27 mouse cellular contexts compared by ENCODE assay signal in the genomic region with DNA sequence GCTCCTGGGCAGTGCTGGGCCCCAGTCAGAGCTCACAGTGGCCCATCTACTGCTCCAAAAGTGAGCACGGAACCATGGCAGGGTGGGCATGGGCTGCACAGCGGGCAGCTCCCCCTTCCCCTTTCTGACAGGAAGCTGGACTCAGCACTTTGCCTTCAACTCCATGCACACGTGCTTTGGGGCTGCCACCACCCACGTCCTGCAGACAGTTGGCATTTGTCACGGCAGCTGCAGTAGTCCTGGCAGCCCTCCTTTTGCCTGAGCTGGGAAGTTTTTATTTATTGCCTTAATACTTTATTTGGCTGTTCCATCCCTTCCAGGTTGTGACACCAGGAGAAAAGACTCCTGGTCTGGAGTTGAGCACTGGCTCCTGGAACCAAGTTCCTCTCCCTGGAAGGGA. TPM values are rescaled to one million over a fixed set of nuclear protein-coding genes. Genes with fewer than 3 reads are reported as not detected.
DNase-seq lines count a peak whose midpoint lies in the region; ATAC-seq and TF ChIP-seq lines count a peak whose summit lies in the region.
"Had no signal": no experiment of that assay in that cellular context is flagged by ENCODE, and none has a peak within 500 bp of the region (broad histone marks: within the 10 kb centered on the region; RNA-seq: fewer than 3 reads in every experiment).

No protein-coding gene starts in this region.

- TF ChIP-seq CTCF in kidney, adult 2 months (conservative IDR thresholded peaks at IDR 0.05; ENCODE audit: insufficient read depth, insufficient read length, low read depth, low read length): no peak

- H3K9ac ChIP-seq in forebrain, embryonic 11.5 days (ENCODE audit: low read length): no peak overlapping the region
- no peak overlapping the region for H3K9ac ChIP-seq in heart, embryonic 11.5 days (ENCODE audit: low read depth, low read length)
- H3K9ac ChIP-seq: forebrain, postnatal 0 days; limb, embryonic 12.5 days; lung, embryonic 15.5 days; midbrain, embryonic 12.5 days; neural tube, embryonic 13.5 days; stomach, embryonic 15.5 days had no signal

- H3K27me3 ChIP-seq in forebrain, embryonic 10.5 days (ENCODE audit: poor library complexity, severe bottlenecking): no peaks in the 10 kb centered on the region
- H3K27me3 ChIP-seq in forebrain, embryonic 11.5 days (ENCODE audit: control insufficient read depth, insufficient read depth, low read length): no peaks in the 10 kb centered on the region
- H3K27me3 ChIP-seq in heart, embryonic 11.5 days (ENCODE audit: control insufficient read depth, insufficient read depth, low read length): no peaks in the 10 kb centered on the region
- no peaks in the 10 kb centered on the region for H3K27me3 ChIP-seq in megakaryocyte, embryonic 14.5 days (replicated peaks)
- no peaks in the 10 kb centered on the region for H3K27me3 ChIP-seq in kidney, adult 2 months (replicated peaks; ENCODE audit: control insufficient read depth, insufficient read depth, low read length)
- H3K27me3 ChIP-seq: CH12.LX; limb, embryonic 12.5 days; lung, embryonic 15.5 days; midbrain, embryonic 12.5 days; neural tube, embryonic 13.5 days; stomach, embryonic 15.5 days had no signal

- H3K4me1 ChIP-seq in forebrain, embryonic 10.5 days: no peaks in the 10 kb centered on the region
- H3K4me1 ChIP-seq in forebrain, embryonic 11.5 days (replicated peaks; ENCODE audit: control insufficient read depth, insufficient read depth, low read length): no peaks in the 10 kb centered on the region
- H3K4me1 ChIP-seq in heart, embryonic 11.5 days (ENCODE audit: control insufficient read depth, insufficient read depth, low read length): no peaks in the 10 kb centered on the region
- H3K4me1 ChIP-seq in megakaryocyte, embryonic 14.5 days: peaks cover 58% of the 10 kb centered on the region
- no peaks in the 10 kb centered on the region for H3K4me1 ChIP-seq in kidney, adult 2 months (ENCODE audit: control insufficient read depth, insufficient read depth, low read length)
- H3K4me1 ChIP-seq: limb, embryonic 12.5 days; lung, embryonic 15.5 days; midbrain, embryonic 12.5 days; neural tube, embryonic 13.5 days; stomach, embryonic 15.5 days had no signal

- H3K4me3 ChIP-seq in forebrain, embryonic 10.5 days: 0 out of 2 replicates have a peak overlapping the region, but pooled peaks have one; percentile 5
- H3K4me3 ChIP-seq in forebrain, embryonic 11.5 days (ENCODE audit: low read depth, low read length): no peak overlapping the region
- H3K4me3 ChIP-seq in heart, embryonic 11.5 days (ENCODE audit: low read depth, low read length): no peak overlapping the region
- peak overlapping the region; percentile 38 for H3K4me3 ChIP-seq in megakaryocyte, embryonic 14.5 days (replicated peaks)
- no peak overlapping the region for H3K4me3 ChIP-seq in kidney, adult 2 months (ENCODE audit: insufficient read depth, low read depth, low read length)
- H3K4me3 ChIP-seq: left cerebral cortex, adult 2 months; limb, embryonic 12.5 days; lung, embryonic 15.5 days; midbrain, embryonic 12.5 days; neural tube, embryonic 13.5 days; stomach, embryonic 15.5 days had no signal

- TF ChIP-seq POLR2A in kidney, adult 2 months (IDR thresholded peaks at IDR 0.05; ENCODE audit: low read depth, low read length): no peak

- H3K4me2 ChIP-seq in forebrain, embryonic 11.5 days (ENCODE audit: low read depth, low read length, severe bottlenecking): no peak overlapping the region
- no peak overlapping the region for H3K4me2 ChIP-seq in heart, embryonic 11.5 days
- H3K4me2 ChIP-seq: limb, embryonic 12.5 days; lung, embryonic 15.5 days; midbrain, embryonic 12.5 days; neural tube, embryonic 13.5 days; stomach, embryonic 15.5 days had no signal

- peaks cover 60% of the 10 kb centered on the region for H3K36me3 ChIP-seq in forebrain, embryonic 10.5 days (replicated peaks)
- no peaks in the 10 kb centered on the region; the same call in 1 of the 2 replicates for H3K36me3 ChIP-seq in forebrain, embryonic 11.5 days (ENCODE audit: control insufficient read depth, insufficient read depth, low read length)
- H3K36me3 ChIP-seq in heart, embryonic 11.5 days (ENCODE audit: control insufficient read depth, insufficient read depth, low read length): peaks cover 20% of the 10 kb centered on the region
- peaks cover 88% of the 10 kb centered on the region for H3K36me3 ChIP-seq in megakaryocyte, embryonic 14.5 days (replicated peaks; ENCODE audit: low read length)
- H3K36me3 ChIP-seq in kidney, adult 2 months (ENCODE audit: control insufficient read depth, insufficient read depth, low read length): no peaks in the 10 kb centered on the region

- 86% methylated on average over 5 of the region's 5 CpGs for WGBS in forebrain, embryonic 10.5 days
- 80% methylated on average over 5 of the region's 5 CpGs for WGBS in forebrain, embryonic 11.5 days
- 82% methylated on average over 5 of the region's 5 CpGs for WGBS in heart, embryonic 11.5 days (ENCODE audit: insufficient replicate concordance)
- 59% methylated on average over 5 of the region's 5 CpGs for WGBS in kidney, adult 2 months

- no peaks in the 10 kb centered on the region for H3K9me3 ChIP-seq in forebrain, embryonic 10.5 days
- H3K9me3 ChIP-seq in forebrain, embryonic 11.5 days (ENCODE audit: control insufficient read depth, low read length): no peaks in the 10 kb centered on the region
- H3K9me3 ChIP-seq in heart, embryonic 11.5 days (replicated peaks; ENCODE audit: control insufficient read depth, low read length): no peaks in the 10 kb centered on the region
- peaks cover 19% of the 10 kb centered on the region for H3K9me3 ChIP-seq in megakaryocyte, embryonic 14.5 days
- H3K9me3 ChIP-seq: limb, embryonic 12.5 days; lung, embryonic 15.5 days; midbrain, embryonic 12.5 days; neural tube, embryonic 13.5 days; stomach, embryonic 15.5 days had no signal

- H3K27ac ChIP-seq in forebrain, embryonic 10.5 days: no peak overlapping the region
- H3K27ac ChIP-seq in forebrain, embryonic 11.5 days (ENCODE audit: low read depth, low read length): no peak overlapping the region
- peak overlapping the region; percentile 19; the same call in 1 of the 2 replicates for H3K27ac ChIP-seq in heart, embryonic 11.5 days (ENCODE audit: low read depth, low read length)
- no peak overlapping the region for H3K27ac ChIP-seq in kidney, adult 2 months (ENCODE audit: insufficient read depth, low read depth, low read length)
- H3K27ac ChIP-seq: left cerebral cortex, adult 2 months; limb, embryonic 12.5 days; lung, embryonic 15.5 days; midbrain, embryonic 12.5 days; neural tube, embryonic 13.5 days; stomach, embryonic 15.5 days had no signal

- no peak for DNase-seq in forebrain, embryonic 10.5 days (ENCODE audit: extremely low spot score, low spot score)
- no peak for DNase-seq in forebrain, embryonic 11.5 days (ENCODE audit: low spot score)
- no peak for DNase-seq in heart, adult 9 months (ENCODE audit: low spot score in 2 of 2)
- no peak for DNase-seq in kidney, adult 2 months
- DNase-seq: adrenal gland, adult 2 months; adrenal gland, postnatal 36 days; cerebellum, adult 8-10 months; cerebellum, postnatal 25 days; forebrain, postnatal 0 days; gastrocnemius, postnatal 36 days; heart, adult 18-20 months; heart, postnatal 14 days; kidney, adult 18-20 months; kidney, postnatal 4 days; thymus, postnatal 14 days had no signal

- ATAC-seq in forebrain, embryonic 11.5 days (replicated peaks; ENCODE audit: low FRiP score): no peak
- ATAC-seq in heart, embryonic 11.5 days (replicated peaks; ENCODE audit: insufficient number of reproducible peaks, low FRiP score, low TSS enrichment): no peak
- ATAC-seq in megakaryocyte, adult 5-6 weeks (ENCODE audit: poor library complexity, severe bottlenecking): no peak
- ATAC-seq: activated CD4-positive, CD25-positive, alpha-beta regulatory T cell, adult 4 months; forebrain, postnatal 0 days; hindbrain, embryonic 16.5 days had no signal

RNA-seq across cellular contexts. Expression of gene Dolpp1, which starts 7.2 kb away (rescaled TPM):
- polyA plus RNA-seq in forebrain, embryonic 10.5 days (2016; fragmentation: Nextera tagmentation; extraction: Ambion mirVana): 54.8 and 60.1 TPM in 2 replicates
- 47.9 and 53.6 TPM in 2 replicates for polyA plus RNA-seq in forebrain, embryonic 11.5 days (2014; fragmentation: Nextera tagmentation; extraction: Ambion mirVana)
- 19.5 and 21.3 TPM in 2 replicates for polyA plus RNA-seq in heart, embryonic 11.5 days (2014; fragmentation: Nextera tagmentation; extraction: Ambion mirVana)
- polyA plus RNA-seq in megakaryocyte, embryonic 14.5 days (2012; ENCODE audit: insufficient read depth, low replicate concordance): 24.4 and 42.0 TPM in 2 replicates
- total RNA-seq in megakaryocyte, adult 5-6 weeks (2015): 5.3 and 6.0 TPM in 2 replicates
- 11.5 and 16.8 TPM in 2 replicates for total RNA-seq in megakaryocyte, adult 5-6 weeks (2017)
- 30.6 and 36.4 TPM in 2 replicates for polyA plus RNA-seq in kidney, adult 2 months (2012; rRNA removed)

RNA-seq across cellular contexts. Expression of gene Miga2, which starts 20.8 kb away (rescaled TPM):
- 29.9 and 30.9 TPM in 2 replicates for polyA plus RNA-seq in forebrain, embryonic 10.5 days (2016; fragmentation: Nextera tagmentation; extraction: Ambion mirVana)
- polyA plus RNA-seq in forebrain, embryonic 11.5 days (2014; fragmentation: Nextera tagmentation; extraction: Ambion mirVana): 26.3 and 26.6 TPM in 2 replicates
- 22.2 and 22.9 TPM in 2 replicates for polyA plus RNA-seq in heart, embryonic 11.5 days (2014; fragmentation: Nextera tagmentation; extraction: Ambion mirVana)
- 7.8 and 15.0 TPM in 2 replicates for polyA plus RNA-seq in megakaryocyte, embryonic 14.5 days (2012; ENCODE audit: insufficient read depth, low replicate concordance)
- total RNA-seq in megakaryocyte, adult 5-6 weeks (2015): 2.0 and 2.1 TPM in 2 replicates
- 2.7 and 5.2 TPM in 2 replicates for total RNA-seq in megakaryocyte, adult 5-6 weeks (2017)
- polyA plus RNA-seq in kidney, adult 2 months (2012; rRNA removed): 46.8 and 53.3 TPM in 2 replicates

RNA-seq across cellular contexts. Expression of gene Sh3glb2, which starts 25.7 kb away (rescaled TPM):
- polyA plus RNA-seq in forebrain, embryonic 10.5 days (2016; fragmentation: Nextera tagmentation; extraction: Ambion mirVana): 76.9 and 82.0 TPM in 2 replicates
- 69.4 and 72.9 TPM in 2 replicates for polyA plus RNA-seq in forebrain, embryonic 11.5 days (2014; fragmentation: Nextera tagmentation; extraction: Ambion mirVana)
- 78.8 and 80.2 TPM in 2 replicates for polyA plus RNA-seq in heart, embryonic 11.5 days (2014; fragmentation: Nextera tagmentation; extraction: Ambion mirVana)
- polyA plus RNA-seq in megakaryocyte, embryonic 14.5 days (2012; ENCODE audit: insufficient read depth, low replicate concordance): 45.5 and 81.3 TPM in 2 replicates
- 14.9 and 16.5 TPM in 2 replicates for total RNA-seq in megakaryocyte, adult 5-6 weeks (2015)
- 20.4 and 24.3 TPM in 2 replicates for total RNA-seq in megakaryocyte, adult 5-6 weeks (2017)
- 84.6 and 132 TPM in 2 replicates for polyA plus RNA-seq in kidney, adult 2 months (2012; rRNA removed)

RNA-seq across cellular contexts. Expression of gene Crat, which starts 30.8 kb away (rescaled TPM):
- 23.2 and 23.6 TPM in 2 replicates for polyA plus RNA-seq in forebrain, embryonic 10.5 days (2016; fragmentation: Nextera tagmentation; extraction: Ambion mirVana)
- polyA plus RNA-seq in forebrain, embryonic 11.5 days (2014; fragmentation: Nextera tagmentation; extraction: Ambion mirVana): 25.8 and 30.0 TPM in 2 replicates
- 61.5 and 66.0 TPM in 2 replicates for polyA plus RNA-seq in heart, embryonic 11.5 days (2014; fragmentation: Nextera tagmentation; extraction: Ambion mirVana)
- polyA plus RNA-seq in megakaryocyte, embryonic 14.5 days (2012; ENCODE audit: insufficient read depth, low replicate concordance): 55.0 and 64.0 TPM in 2 replicates
- 26.2 and 29.6 TPM in 2 replicates for total RNA-seq in megakaryocyte, adult 5-6 weeks (2015)
- 13.9 and 14.2 TPM in 2 replicates for total RNA-seq in megakaryocyte, adult 5-6 weeks (2017)
- polyA plus RNA-seq in kidney, adult 2 months (2012; rRNA removed): 214 and 254 TPM in 2 replicates

RNA-seq across cellular contexts. Expression of gene Ptpa, which starts 31.0 kb away (rescaled TPM):
- 149 and 165 TPM in 2 replicates for polyA plus RNA-seq in forebrain, embryonic 10.5 days (2016; fragmentation: Nextera tagmentation; extraction: Ambion mirVana)
- 90.0 and 94.5 TPM in 2 replicates for polyA plus RNA-seq in forebrain, embryonic 11.5 days (2014; fragmentation: Nextera tagmentation; extraction: Ambion mirVana)
- 50.3 and 63.5 TPM in 2 replicates for polyA plus RNA-seq in heart, embryonic 11.5 days (2014; fragmentation: Nextera tagmentation; extraction: Ambion mirVana)
- polyA plus RNA-seq in megakaryocyte, embryonic 14.5 days (2012; ENCODE audit: insufficient read depth, low replicate concordance): 473 and 551 TPM in 2 replicates
- 68.9 and 69.0 TPM in 2 replicates for total RNA-seq in megakaryocyte, adult 5-6 weeks (2015)
- total RNA-seq in megakaryocyte, adult 5-6 weeks (2017): 44.3 and 45.9 TPM in 2 replicates
- 132 and 176 TPM in 2 replicates for polyA plus RNA-seq in kidney, adult 2 months (2012; rRNA removed)

Comparison
In these comparisons a context has a peak if more than half of its experiments do, and no peak if none do; other contexts are left out.
1. H3K4me3 ChIP-seq: peak in forebrain, embryonic 10.5 days (single experiment) and megakaryocyte, embryonic 14.5 days (single experiment); none in forebrain, embryonic 11.5 days (single experiment), heart, embryonic 11.5 days (single experiment) and kidney, adult 2 months (single experiment).